Mouse (Mus musculus): Measurements from ENCODE around the gene Pgghg. TPM values are rescaled to one million over a fixed set of nuclear protein-coding genes. Genes with fewer than 3 reads are reported as not detected.

The Pgghg gene
- polyA plus RNA-seq, 1 experiment from 2014 or later = 12.2 TPM

DNA sequence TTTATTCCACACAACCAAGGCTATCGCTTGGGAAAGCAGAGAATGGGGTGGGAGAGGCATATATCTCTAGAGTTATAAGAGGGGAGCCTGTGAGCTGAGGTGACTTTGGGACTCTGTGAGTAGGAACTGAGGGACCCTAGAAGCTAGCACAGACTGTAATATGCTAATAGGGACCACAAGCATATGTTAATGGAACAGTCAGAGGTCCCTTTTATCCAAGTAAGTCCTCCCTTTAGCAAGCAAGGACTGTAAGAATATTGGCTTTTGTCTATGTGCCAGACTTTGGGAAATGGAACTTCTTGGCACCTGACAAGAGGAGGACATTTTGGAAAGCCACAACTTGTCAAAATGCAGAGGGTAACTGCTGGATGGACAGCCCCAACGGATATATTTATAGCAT lies 2.3 kb upstream of the Pgghg start:
- Histone ChIP-seq H3K4me3 (no peak overlapping the region), H3K36me3 (no peaks in the 10 kb centered on the region), H3K9ac (no peak overlapping the region), H3K4me2 (replicated peaks) (no peak overlapping the region), H3K4me1 (peaks cover 12% of the 10 kb centered on the region; the same call in 1 of the 2 replicates), H3K27ac (no peak overlapping the region), H3K9me3 (no peaks in the 10 kb centered on the region), H3K27me3 (replicated peaks) (no peaks in the 10 kb centered on the region)
- no peak for ATAC-seq (ENCODE audit: low FRiP score, low read depth)
- 19% methylated on average over 2 of the region's 2 CpGs for WGBS

DNA sequence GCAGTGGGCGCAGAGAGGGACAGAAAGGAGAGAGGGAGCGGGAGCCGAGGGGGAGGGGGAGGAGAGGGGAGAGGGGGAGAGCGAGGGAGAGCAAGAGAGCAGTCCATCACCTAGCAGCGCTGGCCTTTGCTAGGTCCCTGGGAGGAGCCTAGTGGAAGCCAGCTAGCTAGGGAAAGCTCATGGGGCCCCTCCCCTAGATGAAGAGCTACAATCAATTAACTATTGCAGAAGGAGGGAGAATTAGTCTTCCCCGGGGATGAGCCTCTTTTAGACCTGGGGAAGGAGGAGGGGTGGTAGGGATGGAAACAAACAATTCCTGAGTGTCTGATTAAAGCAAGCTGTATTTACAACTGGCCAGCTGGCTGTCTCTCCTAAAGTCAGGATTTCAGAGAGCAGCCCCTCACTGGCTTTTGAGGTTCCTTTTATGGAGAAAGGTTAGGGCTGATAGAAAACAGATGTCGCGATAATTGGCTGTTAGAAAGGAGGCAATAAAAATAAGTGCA lies 1.5 kb upstream of the Pgghg start:
- Histone ChIP-seq H3K4me1 (peaks cover 12% of the 10 kb centered on the region; the same call in 1 of the 2 replicates), H3K27ac (no peak overlapping the region), H3K9ac (no peak overlapping the region), H3K4me3 (no peak overlapping the region), H3K9me3 (no peaks in the 10 kb centered on the region), H3K4me2 (replicated peaks) (peak overlapping the region; percentile 32), H3K36me3 (no peaks in the 10 kb centered on the region), H3K27me3 (replicated peaks) (no peaks in the 10 kb centered on the region)
- ATAC-seq (ENCODE audit: low FRiP score, low read depth) = 0 out of 2 replicates have a peak, but pooled peaks have one; percentile 27
- WGBS = 5% methylated on average over 8 of the region's 8 CpGs

DNA sequence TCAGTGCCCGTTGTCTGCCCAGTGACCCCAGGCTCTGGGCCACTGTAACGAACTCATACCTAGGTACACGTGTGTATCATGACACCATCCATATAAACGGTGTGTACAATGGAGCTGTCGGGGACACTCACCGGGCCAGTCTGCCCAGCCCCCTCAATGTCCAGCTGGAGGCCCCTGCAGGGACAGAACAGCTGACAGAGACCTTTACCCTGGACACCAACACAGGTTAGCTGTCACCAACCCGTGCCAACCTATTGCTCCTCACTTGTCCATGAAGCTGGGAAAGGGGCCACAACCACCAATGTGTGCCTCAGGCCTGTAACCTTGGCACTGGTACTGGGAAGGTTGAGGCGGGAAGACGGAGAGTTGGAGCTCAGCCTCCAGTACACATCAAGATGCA lies 1.1 kb downstream of the Pgghg start:
- H3K9me3 ChIP-seq = no peaks in the 10 kb centered on the region
- no peaks in the 10 kb centered on the region for H3K36me3 ChIP-seq
- peak overlapping the region; percentile 54; the same call in 1 of the 2 replicates for H3K9ac ChIP-seq
- H3K27me3 ChIP-seq (replicated peaks) = no peaks in the 10 kb centered on the region
- no peak for ATAC-seq (ENCODE audit: low FRiP score, low read depth)
- no peak overlapping the region for H3K27ac ChIP-seq
- H3K4me3 ChIP-seq = peak overlapping the region; percentile 46
- H3K4me1 ChIP-seq = peaks cover 12% of the 10 kb centered on the region; the same call in 1 of the 2 replicates
- peak overlapping the region; percentile 58 for H3K4me2 ChIP-seq (replicated peaks)
- 69% methylated on average over 9 of the region's 9 CpGs for WGBS

DNA sequence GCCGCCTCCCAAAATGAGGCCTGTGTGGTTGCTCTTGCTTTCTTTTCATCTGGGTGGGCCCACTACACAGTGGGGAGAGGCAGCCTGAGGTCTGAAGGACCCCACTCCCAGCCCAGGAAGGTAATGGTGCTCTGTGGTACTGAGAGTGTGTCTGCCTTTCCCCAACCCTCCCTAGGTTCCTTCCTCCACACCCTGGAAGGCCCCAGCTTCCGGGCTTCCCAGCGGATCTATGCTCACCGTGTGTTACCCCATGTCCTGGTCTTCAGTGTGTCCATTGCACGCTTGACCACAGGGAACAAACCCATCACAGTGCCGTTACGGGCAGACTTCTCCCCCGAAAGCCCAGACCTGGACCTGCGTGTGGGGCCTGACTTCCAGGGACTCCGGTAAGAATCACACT lies 1.6 kb downstream of the Pgghg start:
- Histone ChIP-seq H3K9me3 (no peaks in the 10 kb centered on the region), H3K4me3 (no peak overlapping the region), H3K4me1 (peaks cover 12% of the 10 kb centered on the region; the same call in 1 of the 2 replicates), H3K36me3 (peaks cover 2% of the 10 kb centered on the region; the same call in 1 of the 2 replicates), H3K4me2 (replicated peaks) (no peak overlapping the region; the same call in 1 of the 2 replicates), H3K9ac (no peak overlapping the region), H3K27me3 (replicated peaks) (no peaks in the 10 kb centered on the region), H3K27ac (no peak overlapping the region)
- ATAC-seq (ENCODE audit: low FRiP score, low read depth) = no peak
- WGBS = 92% methylated on average over 10 of the region's 10 CpGs

DNA sequence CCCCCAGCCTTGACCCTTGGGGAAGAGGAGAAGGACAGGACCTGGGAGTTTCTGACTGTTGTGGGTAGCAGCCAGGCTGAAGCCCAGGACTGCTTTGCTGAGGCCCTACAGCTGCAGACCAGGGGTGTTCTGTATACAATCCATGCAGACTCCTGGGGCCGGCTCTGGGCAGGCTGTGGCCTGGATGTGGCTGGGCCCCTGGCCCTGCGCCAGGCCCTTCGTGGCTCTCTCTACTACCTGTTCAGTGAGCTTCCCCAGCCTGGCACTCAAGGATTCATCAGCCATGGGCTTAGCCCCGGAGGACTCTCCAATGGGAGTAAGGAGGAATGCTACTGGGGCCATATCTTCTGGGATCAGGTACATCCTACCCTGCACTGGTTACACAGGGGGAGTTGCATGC lies 2.2 kb downstream of the Pgghg start:
- no peak overlapping the region for H3K4me3 ChIP-seq
- no peak overlapping the region; the same call in 1 of the 2 replicates for H3K4me2 ChIP-seq (replicated peaks)
- H3K9me3 ChIP-seq = no peaks in the 10 kb centered on the region
- ATAC-seq (ENCODE audit: low FRiP score, low read depth) = no peak
- H3K4me1 ChIP-seq = peaks cover 12% of the 10 kb centered on the region; the same call in 1 of the 2 replicates
- H3K27me3 ChIP-seq (replicated peaks) = no peaks in the 10 kb centered on the region
- no peak overlapping the region for H3K27ac ChIP-seq
- WGBS = 94% methylated on average over 4 of the region's 4 CpGs
- peaks cover 7% of the 10 kb centered on the region for H3K36me3 ChIP-seq
- no peak overlapping the region for H3K9ac ChIP-seq

DNA sequence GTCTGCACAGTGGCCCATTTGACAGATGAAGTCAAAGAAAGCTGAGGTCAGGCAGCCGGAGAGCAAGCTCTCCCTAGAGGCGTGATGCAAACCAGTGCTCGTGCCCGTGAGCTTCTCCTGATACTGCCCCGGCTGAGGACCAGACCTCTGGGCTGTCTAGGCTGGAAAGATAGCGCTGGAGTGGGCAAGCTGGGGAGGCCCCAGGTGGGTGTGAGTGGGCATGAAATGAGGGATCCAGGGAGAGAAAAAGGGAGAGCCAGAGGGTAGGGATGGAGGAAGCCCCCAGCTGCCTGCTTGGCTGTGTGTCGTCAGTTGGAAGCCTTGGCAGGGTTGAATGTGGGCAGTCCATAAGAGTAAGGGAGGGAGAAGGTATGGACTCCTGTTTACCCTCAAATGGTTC lies 3.0 kb downstream of the Pgghg start:
- 91% methylated on average over 7 of the region's 7 CpGs for WGBS
- ATAC-seq (ENCODE audit: low FRiP score, low read depth) = no peak
- Histone ChIP-seq H3K4me3 (no peak overlapping the region), H3K4me2 (replicated peaks) (no peak overlapping the region), H3K27ac (no peak overlapping the region), H3K27me3 (replicated peaks) (no peaks in the 10 kb centered on the region), H3K9ac (no peak overlapping the region), H3K4me1 (peaks cover 12% of the 10 kb centered on the region; the same call in 1 of the 2 replicates), H3K9me3 (no peaks in the 10 kb centered on the region), H3K36me3 (peaks cover 11% of the 10 kb centered on the region)

DNA sequence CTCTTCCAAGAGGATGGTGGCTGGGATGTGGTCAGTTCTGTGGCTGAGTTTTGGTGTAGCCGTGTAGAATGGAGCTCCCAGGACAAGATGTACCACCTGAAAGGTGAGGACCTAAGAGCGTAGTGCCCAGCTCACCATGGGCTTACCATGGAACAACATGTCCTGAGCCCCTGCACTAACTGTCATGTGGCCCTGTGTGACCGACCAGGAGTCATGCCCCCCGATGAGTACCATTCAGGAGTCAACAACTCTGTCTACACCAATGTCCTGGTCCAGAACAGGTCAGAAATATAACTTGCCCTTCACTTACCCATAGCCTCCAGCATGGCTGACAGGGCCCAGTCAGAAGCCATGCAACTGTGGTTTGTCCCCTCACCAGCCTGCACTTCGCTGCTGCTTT lies 4.1 kb downstream of the Pgghg start:
- Histone ChIP-seq H3K9ac (no peak overlapping the region), H3K4me3 (no peak overlapping the region), H3K9me3 (no peaks in the 10 kb centered on the region), H3K4me1 (peaks cover 11% of the 10 kb centered on the region), H3K4me2 (replicated peaks) (no peak overlapping the region), H3K27me3 (replicated peaks) (no peaks in the 10 kb centered on the region), H3K27ac (no peak overlapping the region), H3K36me3 (peaks cover 11% of the 10 kb centered on the region)
- no peak for ATAC-seq (ENCODE audit: low FRiP score, low read depth)
- WGBS = 94% methylated on average over 5 of the region's 5 CpGs

DNA sequence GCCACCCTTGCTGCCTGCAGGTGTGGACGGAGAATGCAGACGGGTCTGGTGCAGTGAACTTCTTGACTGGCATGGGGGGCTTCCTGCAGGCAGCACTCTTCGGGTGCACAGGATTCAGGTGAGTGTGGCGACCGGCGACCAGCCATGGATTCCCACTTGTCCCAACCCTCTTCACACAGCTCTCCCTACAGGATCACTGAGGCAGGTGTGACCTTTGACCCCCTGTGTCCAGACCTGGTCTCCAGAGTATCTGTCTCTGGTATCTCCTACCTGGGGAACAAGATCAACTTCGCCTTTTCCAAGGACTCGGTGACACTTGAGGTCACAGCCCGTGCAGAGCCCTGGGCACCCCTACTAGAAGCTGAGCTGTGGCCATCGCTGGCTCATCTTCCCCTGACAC lies 5.1 kb downstream of the Pgghg start:
- Histone ChIP-seq H3K4me3 (no peak overlapping the region), H3K9me3 (no peaks in the 10 kb centered on the region), H3K9ac (no peak overlapping the region), H3K4me2 (replicated peaks) (no peak overlapping the region), H3K27me3 (replicated peaks) (no peaks in the 10 kb centered on the region), H3K4me1 (peaks cover 21% of the 10 kb centered on the region), H3K27ac (no peak overlapping the region), H3K36me3 (peaks cover 11% of the 10 kb centered on the region)
- WGBS = 91% methylated on average over 10 of the region's 10 CpGs
- no peak for ATAC-seq (ENCODE audit: low FRiP score, low read depth)

DNA sequence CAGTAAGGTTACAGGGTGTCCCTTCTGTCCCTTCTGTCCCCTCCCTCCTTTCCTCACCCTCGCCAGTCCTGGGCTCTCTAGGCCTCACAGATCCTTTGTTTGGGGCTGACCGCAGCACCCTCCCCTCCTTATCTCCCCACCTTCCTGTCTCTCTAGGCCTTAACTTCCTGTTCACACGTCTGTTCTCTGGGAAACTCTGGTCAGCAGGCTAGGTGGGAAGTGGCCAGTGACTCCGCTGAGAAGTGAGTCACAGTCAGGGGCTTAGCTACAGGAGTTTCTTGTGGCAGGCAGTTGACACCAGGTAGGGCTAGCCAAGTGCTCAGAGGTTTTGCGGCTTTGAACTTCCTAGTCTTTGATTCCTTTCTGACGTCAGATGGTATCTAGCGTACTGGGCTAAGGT lies 5.8 kb downstream of the Pgghg start:
- H3K9me3 ChIP-seq = no peaks in the 10 kb centered on the region
- H3K4me3 ChIP-seq = no peak overlapping the region
- H3K9ac ChIP-seq = no peak overlapping the region
- peaks cover 23% of the 10 kb centered on the region for H3K4me1 ChIP-seq
- no peak overlapping the region for H3K27ac ChIP-seq
- peaks cover 11% of the 10 kb centered on the region for H3K36me3 ChIP-seq
- no peak overlapping the region for H3K4me2 ChIP-seq (replicated peaks)
- no peak for ATAC-seq (ENCODE audit: low FRiP score, low read depth)
- 74% methylated on average over 7 of the region's 7 CpGs for WGBS
- H3K27me3 ChIP-seq (replicated peaks) = no peaks in the 10 kb centered on the region

DNA sequence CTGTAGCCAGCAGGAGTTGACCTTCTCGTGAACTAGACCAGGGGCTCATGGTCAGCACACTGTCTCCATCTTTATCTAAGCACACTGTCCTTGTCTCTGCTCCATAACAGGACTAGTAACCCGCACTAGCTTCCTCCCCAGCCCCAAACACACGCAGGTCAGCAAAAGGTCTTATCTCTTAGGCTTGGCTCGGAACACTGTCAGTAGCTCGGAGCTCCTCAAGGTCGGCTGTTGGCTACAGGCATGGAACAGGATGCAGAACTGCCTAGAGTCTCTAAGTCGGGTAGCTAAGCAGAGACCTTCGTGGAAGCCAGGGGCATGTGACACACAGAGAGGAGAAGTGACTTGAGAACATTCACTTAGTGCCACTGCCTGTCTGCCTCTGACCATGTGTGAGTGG lies 7.0 kb downstream of the Pgghg start:
- no peak overlapping the region for H3K9ac ChIP-seq
- peaks cover 11% of the 10 kb centered on the region for H3K36me3 ChIP-seq
- peaks cover 19% of the 10 kb centered on the region for H3K4me1 ChIP-seq
- no peaks in the 10 kb centered on the region for H3K9me3 ChIP-seq
- 90% methylated on average over 8 of the region's 8 CpGs for WGBS
- H3K27me3 ChIP-seq (replicated peaks) = no peaks in the 10 kb centered on the region
- H3K4me2 ChIP-seq (replicated peaks) = no peak overlapping the region
- no peak overlapping the region for H3K4me3 ChIP-seq
- no peak for ATAC-seq (ENCODE audit: low FRiP score, low read depth)
- no peak overlapping the region for H3K27ac ChIP-seq

DNA sequence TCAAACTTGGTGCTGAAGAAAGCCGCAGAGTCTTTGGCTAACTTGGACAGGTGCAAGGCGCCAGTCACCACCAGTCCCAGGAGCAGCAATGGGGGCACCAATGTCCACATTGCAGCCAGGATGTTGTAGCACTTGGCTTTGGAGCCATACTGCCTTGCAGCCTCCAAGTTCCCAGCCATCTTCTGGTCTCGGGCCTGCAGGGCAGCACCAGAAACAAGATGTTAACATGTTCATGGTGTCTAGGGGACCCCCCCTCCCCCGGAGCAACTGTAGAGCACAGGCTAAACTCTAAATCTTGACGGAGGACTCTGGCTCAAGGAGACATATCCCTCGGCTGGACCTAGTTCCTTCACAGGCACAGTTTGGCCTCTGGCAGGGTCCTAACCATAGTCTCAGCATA lies 8.1 kb downstream of the Pgghg start:
- H3K4me3 ChIP-seq = no peak overlapping the region
- peaks cover 19% of the 10 kb centered on the region for H3K4me1 ChIP-seq
- no peaks in the 10 kb centered on the region for H3K9me3 ChIP-seq
- no peak overlapping the region for H3K4me2 ChIP-seq (replicated peaks)
- 89% methylated on average over 6 of the region's 6 CpGs for WGBS
- no peak for ATAC-seq (ENCODE audit: low FRiP score, low read depth)
- peaks cover 11% of the 10 kb centered on the region for H3K36me3 ChIP-seq
- no peaks in the 10 kb centered on the region for H3K27me3 ChIP-seq (replicated peaks)
- H3K27ac ChIP-seq = no peak overlapping the region
- H3K9ac ChIP-seq = no peak overlapping the region

DNA sequence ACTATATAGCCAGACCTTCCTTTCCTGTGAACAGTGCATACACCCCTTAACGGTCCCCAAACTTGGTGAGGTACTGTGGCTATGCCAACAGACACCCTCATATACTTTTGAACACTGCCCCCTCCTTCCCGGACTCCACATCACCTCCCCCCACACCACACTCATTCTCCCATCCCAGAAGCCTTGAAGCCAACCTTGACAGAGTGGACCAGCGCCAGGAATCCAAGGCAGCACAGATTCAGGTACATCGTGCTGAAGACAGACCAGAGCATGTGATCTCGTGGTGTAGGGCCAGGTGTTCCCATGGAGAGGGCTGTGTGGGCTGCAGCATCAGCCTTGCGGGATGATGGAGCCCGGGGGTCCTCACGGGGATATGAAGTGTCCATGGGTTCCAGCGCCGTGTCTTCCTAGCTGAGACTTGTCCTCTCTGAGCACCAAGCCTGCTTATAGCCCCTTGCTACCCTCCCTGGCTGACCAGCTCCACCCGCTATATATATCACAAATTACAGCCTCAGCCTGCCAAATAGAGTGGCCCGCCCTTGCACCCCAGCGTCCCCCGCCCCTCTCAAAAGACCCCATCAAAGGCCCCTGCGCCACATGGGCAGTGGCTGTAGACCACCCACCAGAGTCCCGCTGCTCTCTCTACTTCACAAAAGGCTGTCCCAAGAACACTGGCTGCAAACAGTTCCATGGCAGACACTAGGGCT lies 8.8 kb downstream of the Pgghg start, which contains the start of gene Ifitm5:
Ifitm5 (minus strand) TSS at position 468 of the 707 bp plus-strand sequence.
- 50% methylated on average over 16 of the region's 16 CpGs for WGBS
- H3K27ac ChIP-seq = no peak within 1 kb of the TSS

More for the DNA sequence above, 8.8 kb downstream of the Pgghg start, which contains the start of gene Ifitm5:
- ATAC-seq (ENCODE audit: low FRiP score, low read depth) = no peak
- Histone ChIP-seq H3K4me2 (replicated peaks) (peak within 1 kb of the TSS; percentile 1; the same call in 1 of the 2 replicates), H3K4me3 (no peak within 1 kb of the TSS), H3K9ac (no peak within 1 kb of the TSS), H3K9me3 (no peaks in the 10 kb centered on the region), H3K36me3 (peaks cover 11% of the 10 kb centered on the region), H3K4me1 (peaks cover 20% of the 10 kb centered on the region), H3K27me3 (replicated peaks) (no peaks in the 10 kb centered on the region)
